Mouse (Mus musculus) thymus, adult 2 months (tissue): ENCODE measurements around the gene Cobll1. TPM values are rescaled to one million over a fixed set of nuclear protein-coding genes. Genes with fewer than 3 reads are reported as not detected.

Source experiments
- DNase-seq: peaks from one replicate; pipeline ENCODE4 v3.0.0; 2021
- H3K27ac ChIP-seq: fragments of 200-500 bp; 2 replicates; pipeline ENCODE4 v1.5.1; 2012; ENCODE audit warnings: low read length, control low read depth; ENCODE audit not compliant: control insufficient read depth, insufficient read depth
- H3K27me3 ChIP-seq: fragments of 200-500 bp; 2 replicates; pipeline ENCODE4 v1.6.1; 2012; ENCODE audit warnings: mild to moderate bottlenecking, low read length, moderate library complexity, mixed read lengths; ENCODE audit not compliant: control insufficient read depth, insufficient read depth
- H3K36me3 ChIP-seq: fragments of 200-500 bp; 2 replicates; pipeline ENCODE4 v1.6.1; 2012; ENCODE audit warnings: mild to moderate bottlenecking, low read length, moderate library complexity; ENCODE audit not compliant: control insufficient read depth, insufficient read depth
- H3K4me1 ChIP-seq: fragments of 200-500 bp; replicated peaks from 2 replicates; pipeline ENCODE4 v1.6.1; 2012; ENCODE audit warnings: low read length; ENCODE audit not compliant: control insufficient read depth, insufficient read depth
- H3K4me3 ChIP-seq: fragments of 200-500 bp; 2 replicates; pipeline ENCODE4 v1.5.1; 2012; ENCODE audit warnings: mild to moderate bottlenecking, low read length, control low read depth, moderate library complexity; ENCODE audit not compliant: control insufficient read depth, insufficient read depth
- CTCF ChIP-seq: fragments of 200-500 bp; IDR thresholded peaks from 2 replicates; pipeline ENCODE4 v1.5.1; 2012; ENCODE audit warnings: mild to moderate bottlenecking, control low read depth, low read length, moderate library complexity, borderline replicate concordance; ENCODE audit not compliant: control insufficient read depth, poor library complexity, insufficient read depth; ENCODE audit errors: extremely low read depth
- POLR2A ChIP-seq: fragments of 200-500 bp; IDR thresholded peaks from 2 replicates; pipeline ENCODE4 v1.6.1; 2012; ENCODE audit warnings: mild to moderate bottlenecking, low read length, control low read depth, moderate library complexity; ENCODE audit not compliant: control insufficient read depth, poor library complexity, insufficient read depth; ENCODE audit errors: extremely low read depth
- WGBS: fragments of 180-500 bp; shearing (Covaris S2); methylation state at CpG from one replicate; pipeline ENCODE4 v1.1.7; 2018; 5-methylcytosine and 5-hydroxymethylcytosine counted together
- polyA plus RNA-seq: library from polyadenylated mRNA; depleted of rRNA; stranded (reverse); fragments of >200 nt; gene quantifications from 2 replicates; pipeline ENCODE4 v1.2.3, GENCODE M21; 2012; rRNA removed

Gene Cobll1
- 2.9 and 3.5 TPM in 2 replicates for polyA plus RNA-seq

- Histone ChIP-seq H3K4me3 (peak within 1 kb of the TSS; percentile 39), H3K27ac (no peak within 1 kb of the TSS), H3K36me3 (no peaks in the 10 kb centered on the region), H3K27me3 (no peaks in the 10 kb centered on the region), H3K4me1 (peaks cover 6% of the 10 kb centered on the region; the same call in 1 of the 2 replicates)
- peak; percentile 34 for DNase-seq
- no peak for TF ChIP-seq CTCF
- no peak for TF ChIP-seq POLR2A
- 1% methylated on average over 37 of the region's 37 CpGs for WGBS
Observed at GRCm38 (mm10) chr2:65238964-65239570, at the start of gene Cobll1. Cobll1 (minus strand) TSS chr2:65239403.

- no peak overlapping the region for H3K4me3 ChIP-seq
- TF ChIP-seq POLR2A: no peak
- TF ChIP-seq CTCF: no peak
- 85% methylated on average over 1 of the region's 1 CpGs for WGBS
- H3K27ac ChIP-seq: no peak overlapping the region
- no peaks in the 10 kb centered on the region for H3K27me3 ChIP-seq
- no peak for DNase-seq
- H3K4me1 ChIP-seq: no peaks in the 10 kb centered on the region
- no peaks in the 10 kb centered on the region for H3K36me3 ChIP-seq
Observed at GRCm38 (mm10) chr2:65288696-65289095, 49.5 kb upstream of the Cobll1 start.

GRCm38 (mm10) chr2:65285380-65285779 lies 46.2 kb upstream of the Cobll1 start:
- no peak for DNase-seq
- Histone ChIP-seq H3K27me3 (no peaks in the 10 kb centered on the region), H3K4me3 (no peak overlapping the region), H3K27ac (no peak overlapping the region), H3K36me3 (no peaks in the 10 kb centered on the region), H3K4me1 (no peaks in the 10 kb centered on the region)
- TF ChIP-seq POLR2A: no peak
- TF ChIP-seq CTCF: no peak
- WGBS: 76% methylated on average over 3 of the region's 3 CpGs

- 71% methylated on average over 6 of the region's 6 CpGs for WGBS
Observed at GRCm38 (mm10) chr2:65282979-65283378, 43.8 kb upstream of the Cobll1 start.

GRCm38 (mm10) chr2:65279029-65279690 lies 40.0 kb upstream of the Cobll1 start:
- Histone ChIP-seq H3K27ac (no peak overlapping the region), H3K27me3 (no peaks in the 10 kb centered on the region), H3K4me3 (no peak overlapping the region), H3K36me3 (no peaks in the 10 kb centered on the region), H3K4me1 (peaks cover 3% of the 10 kb centered on the region; the same call in 1 of the 2 replicates)
- WGBS: 32% methylated on average over 4 of the region's 4 CpGs
- DNase-seq: no peak
- TF ChIP-seq POLR2A: no peak
- TF ChIP-seq CTCF: no peak

More at GRCm38 (mm10) chr2:65282979-65283378, 43.8 kb upstream of the Cobll1 start:
- no peaks in the 10 kb centered on the region for H3K27me3 ChIP-seq
- no peak for DNase-seq
- no peak overlapping the region for H3K4me3 ChIP-seq
- no peak overlapping the region for H3K27ac ChIP-seq
- H3K4me1 ChIP-seq: peaks cover 3% of the 10 kb centered on the region; the same call in 1 of the 2 replicates
- TF ChIP-seq CTCF: no peak
- TF ChIP-seq POLR2A: no peak
- no peaks in the 10 kb centered on the region for H3K36me3 ChIP-seq

- H3K27me3 ChIP-seq: no peaks in the 10 kb centered on the region
- no peak for TF ChIP-seq CTCF
- TF ChIP-seq POLR2A: no peak
- no peak for DNase-seq
- 96% methylated on average over 6 of the region's 6 CpGs for WGBS
- no peak overlapping the region for H3K4me3 ChIP-seq
- no peak overlapping the region for H3K27ac ChIP-seq
- peaks cover 3% of the 10 kb centered on the region; the same call in 1 of the 2 replicates for H3K4me1 ChIP-seq
- H3K36me3 ChIP-seq: no peaks in the 10 kb centered on the region
Observed at GRCm38 (mm10) chr2:65275443-65276061, 36.3 kb upstream of the Cobll1 start.
